ENCODE assay signal across 8 mouse cellular contexts in the genomic region with DNA sequence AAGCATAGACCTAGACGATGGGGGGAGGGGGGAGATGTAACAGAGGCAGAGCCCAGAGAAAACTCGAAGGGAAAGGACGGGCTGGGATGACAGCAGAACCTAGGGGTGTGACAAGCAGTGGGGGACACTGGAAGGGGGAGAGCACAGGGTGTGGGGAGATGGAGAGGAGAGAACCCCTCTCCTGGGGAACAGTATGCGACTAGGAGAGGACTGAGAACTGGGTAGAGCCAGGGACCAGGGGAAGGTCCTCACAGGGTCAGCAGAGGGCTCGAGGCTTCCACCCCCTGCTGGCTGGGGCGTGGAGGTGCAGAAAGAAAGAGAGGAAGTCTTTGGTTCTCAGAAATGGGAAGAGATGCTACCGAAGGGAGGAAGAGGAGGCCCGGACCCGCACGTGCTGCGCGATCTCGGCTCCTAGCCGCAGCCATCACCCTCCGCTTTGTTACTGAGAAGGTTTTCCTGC. TPM values are rescaled to one million over a fixed set of nuclear protein-coding genes. Genes with fewer than 3 reads are reported as not detected.
DNase-seq lines count a peak whose midpoint lies in the region; ATAC-seq and TF ChIP-seq lines count a peak whose summit lies in the region.

No protein-coding gene starts in this region.

- H3K36me3 ChIP-seq in forebrain, embryonic 13.5 days (ENCODE audit: poor library complexity, severe bottlenecking): no peaks in the 10 kb centered on the region
- no peaks in the 10 kb centered on the region for H3K36me3 ChIP-seq in lung, embryonic 15.5 days

- no peaks in the 10 kb centered on the region for H3K9me3 ChIP-seq in forebrain, embryonic 13.5 days (replicated peaks)
- no peaks in the 10 kb centered on the region for H3K9me3 ChIP-seq in lung, embryonic 15.5 days

- TF ChIP-seq CTCF in bone marrow macrophage, adult 2 months (IDR thresholded peaks at IDR 0.05; ENCODE audit: low read depth, low read length): peak; percentile 88

- 2% methylated on average over 15 of the region's 15 CpGs for WGBS in forebrain, embryonic 13.5 days
- WGBS in lung, embryonic 15.5 days: 2% methylated on average over 4 of the region's 15 CpGs

- H3K4me1 ChIP-seq in bone marrow macrophage, adult 2 months (ENCODE audit: control insufficient read depth, insufficient read depth, low read length): no peaks in the 10 kb centered on the region; the same call in 1 of the 2 replicates
- peaks cover 40% of the 10 kb centered on the region for H3K4me1 ChIP-seq in forebrain, embryonic 13.5 days
- peaks cover 19% of the 10 kb centered on the region for H3K4me1 ChIP-seq in lung, embryonic 15.5 days

- H3K27me3 ChIP-seq in forebrain, embryonic 13.5 days: peaks cover 60% of the 10 kb centered on the region
- peaks cover 84% of the 10 kb centered on the region for H3K27me3 ChIP-seq in lung, embryonic 15.5 days

- peak overlapping the region; percentile 27 for H3K4me3 ChIP-seq in bone marrow macrophage, adult 2 months (ENCODE audit: insufficient read depth, low read length)
- peak overlapping the region; percentile 23 for H3K4me3 ChIP-seq in forebrain, embryonic 13.5 days
- 0 out of 2 replicates have a peak overlapping the region, but pooled peaks have one; percentile 3 for H3K4me3 ChIP-seq in lung, embryonic 15.5 days

- DNase-seq in right cerebral cortex, adult 2 months (ENCODE audit: low spot score in 2 of 2): peak; percentile 11 to 27
- DNase-seq in right cerebral cortex, adult 18-20 months: no peak
- DNase-seq in urinary bladder, postnatal 4 days (ENCODE audit: low spot score in 2 of 2): no peak

- H3K9ac ChIP-seq in forebrain, embryonic 13.5 days: peak overlapping the region; percentile 10
- H3K9ac ChIP-seq in lung, embryonic 15.5 days: no peak overlapping the region

- ATAC-seq in forebrain, embryonic 13.5 days: no peak
- ATAC-seq in inflammation-experienced regulatory T-cells, adult 6 months: peak; percentile 30
- no peak for ATAC-seq in lung, embryonic 15.5 days (ENCODE audit: borderline replicate concordance, extremely low read depth, low FRiP score, low TSS enrichment)
- peak; percentile 83 for ATAC-seq in neutrophil, adult 5-6 weeks (ENCODE audit: extremely low read depth, insufficient number of reproducible peaks, low FRiP score, poor library complexity, severe bottlenecking)

- TF ChIP-seq POLR2A in bone marrow macrophage, adult 2 months (IDR thresholded peaks at IDR 0.05; ENCODE audit: borderline replicate concordance, low read depth, low read length): no peak

- H3K27ac ChIP-seq in bone marrow macrophage, adult 2 months (ENCODE audit: insufficient read depth, low read depth, low read length): no peak overlapping the region
- H3K27ac ChIP-seq in forebrain, embryonic 13.5 days: no peak overlapping the region
- no peak overlapping the region for H3K27ac ChIP-seq in lung, embryonic 15.5 days

- H3K4me2 ChIP-seq in forebrain, embryonic 13.5 days: peak overlapping the region; percentile 75
- no peak overlapping the region for H3K4me2 ChIP-seq in lung, embryonic 15.5 days

RNA-seq across cellular contexts. Expression of gene Pou2f2, which starts 1.8 kb away (rescaled TPM):
- polyA plus RNA-seq in bone marrow macrophage, adult 2 months (2012; ENCODE audit: insufficient read depth, insufficient read length, missing spikeins): 105 and 121 TPM in 2 replicates
- 21.9 and 22.2 TPM in 2 replicates for polyA plus RNA-seq in forebrain, embryonic 13.5 days (2015; fragmentation: Nextera tagmentation; extraction: Ambion mirVana)
- polyA plus RNA-seq in inflammation-experienced regulatory T-cells, adult 6 months (2017; shearing (Covaris generic)): 10 to 100 TPM; 18.1 to 32.0 (median 30.0) TPM
- 0.31 and 0.55 TPM in 2 replicates for polyA plus RNA-seq in lung, embryonic 15.5 days (2015; fragmentation: Nextera tagmentation; extraction: Ambion mirVana)
- 47.4 and 53.1 TPM in 2 replicates for total RNA-seq in neutrophil, adult 5-6 weeks (2017)

RNA-seq across cellular contexts. Expression of gene Dedd2, which starts 39.1 kb away (rescaled TPM):
- 12.6 and 12.7 TPM in 2 replicates for polyA plus RNA-seq in bone marrow macrophage, adult 2 months (2012; ENCODE audit: insufficient read depth, insufficient read length, missing spikeins)
- 11.0 and 12.5 TPM in 2 replicates for polyA plus RNA-seq in forebrain, embryonic 13.5 days (2015; fragmentation: Nextera tagmentation; extraction: Ambion mirVana)
- polyA plus RNA-seq in inflammation-experienced regulatory T-cells, adult 6 months (2017; shearing (Covaris generic)): 10 to 100 TPM; 24.6 to 26.2 (median 25.0) TPM
- polyA plus RNA-seq in lung, embryonic 15.5 days (2015; fragmentation: Nextera tagmentation; extraction: Ambion mirVana): 9.6 and 11.2 TPM in 2 replicates
- 85.2 and 92.0 TPM in 2 replicates for total RNA-seq in neutrophil, adult 5-6 weeks (2017)

RNA-seq across cellular contexts. Expression of gene Zfp526, which starts 39.9 kb away (rescaled TPM):
- 5.0 and 6.4 TPM in 2 replicates for polyA plus RNA-seq in bone marrow macrophage, adult 2 months (2012; ENCODE audit: insufficient read depth, insufficient read length, missing spikeins)
- 2.0 and 2.1 TPM in 2 replicates for polyA plus RNA-seq in forebrain, embryonic 13.5 days (2015; fragmentation: Nextera tagmentation; extraction: Ambion mirVana)
- polyA plus RNA-seq in inflammation-experienced regulatory T-cells, adult 6 months (2017; shearing (Covaris generic)): 1 to 10 TPM; 2.2 to 4.0 (median 2.5) TPM
- 3.0 and 3.6 TPM in 2 replicates for polyA plus RNA-seq in lung, embryonic 15.5 days (2015; fragmentation: Nextera tagmentation; extraction: Ambion mirVana)
- total RNA-seq in neutrophil, adult 5-6 weeks (2017): 9.6 and 10.0 TPM in 2 replicates

RNA-seq across cellular contexts. Expression of gene Gsk3a, which starts 56.3 kb away (rescaled TPM):
- polyA plus RNA-seq in bone marrow macrophage, adult 2 months (2012; ENCODE audit: insufficient read depth, insufficient read length, missing spikeins): 78.6 and 87.1 TPM in 2 replicates
- 11.2 and 12.9 TPM in 2 replicates for polyA plus RNA-seq in forebrain, embryonic 13.5 days (2015; fragmentation: Nextera tagmentation; extraction: Ambion mirVana)
- 10 to 100 TPM in 1 of 3 experiments, 1 to 10 TPM in 2; 8.5 to 13.3 (median 8.9) TPM for polyA plus RNA-seq in inflammation-experienced regulatory T-cells, adult 6 months (2017; shearing (Covaris generic))
- polyA plus RNA-seq in lung, embryonic 15.5 days (2015; fragmentation: Nextera tagmentation; extraction: Ambion mirVana): 9.8 and 10.7 TPM in 2 replicates
- 75.4 and 85.4 TPM in 2 replicates for total RNA-seq in neutrophil, adult 5-6 weeks (2017)

Comparison
In these comparisons a context has a peak if more than half of its experiments do, and no peak if none do; other contexts are left out.
1. DNase-seq: peak in right cerebral cortex, adult 2 months (2 of 2); none in right cerebral cortex, adult 18-20 months (single experiment) and urinary bladder, postnatal 4 days (0 of 2).
2. ATAC-seq: peak in inflammation-experienced regulatory T-cells, adult 6 months (single experiment) and neutrophil, adult 5-6 weeks (single experiment); none in forebrain, embryonic 13.5 days (single experiment) and lung, embryonic 15.5 days (single experiment).
3. RNA of gene Pou2f2, which starts 1.8 kb away (polyA plus RNA-seq): 105 to 121 TPM in bone marrow macrophage, adult 2 months, 18.1 to 32.0 TPM in inflammation-experienced regulatory T-cells, adult 6 months and 21.9 to 22.2 TPM in forebrain, embryonic 13.5 days; 0.31 to 0.55 TPM in lung, embryonic 15.5 days; every median in the first group is over 10 times any median in the second.
4. Peak in every context shown above with its lines, with median percentiles within 50 percentile points of each other: H3K4me3 ChIP-seq.